In the genomic region with DNA sequence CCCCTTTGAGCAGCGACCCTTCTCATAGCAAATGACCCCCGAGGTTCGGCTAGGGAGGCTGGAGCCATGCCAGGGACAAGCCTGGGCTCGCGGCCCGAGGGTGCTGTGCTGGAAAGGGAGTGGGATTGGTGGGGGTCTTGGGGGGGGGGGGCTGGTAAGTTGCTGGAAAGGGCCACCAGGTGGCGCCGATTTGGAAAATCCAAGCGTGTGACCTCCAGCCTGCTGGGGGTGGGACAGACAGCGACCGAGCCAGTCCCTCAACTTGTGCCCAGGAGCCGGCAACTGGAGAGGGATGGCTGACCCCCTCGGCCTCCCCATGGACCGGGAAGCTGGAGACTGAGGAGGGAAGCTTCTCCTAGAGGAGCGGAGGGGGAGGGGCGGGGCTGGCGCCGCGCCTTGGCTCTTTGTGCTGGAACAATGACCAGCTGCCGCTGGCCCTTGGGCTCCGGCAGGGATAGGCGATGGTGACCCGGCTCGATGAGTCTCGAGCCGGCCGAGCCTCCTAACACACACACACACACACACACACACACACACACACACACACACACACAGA, we compare ENCODE assay signal across 8 mouse cellular contexts. TPM values are rescaled to one million over a fixed set of nuclear protein-coding genes. Genes with fewer than 3 reads are reported as not detected.
DNase-seq lines count a peak whose midpoint lies in the region; ATAC-seq lines count a peak whose summit lies in the region.
"Had no signal": no experiment of that assay in that cellular context is flagged by ENCODE, and none has a peak within 500 bp of the region (broad histone marks: within the 10 kb centered on the region; RNA-seq: fewer than 3 reads in every experiment).

No protein-coding gene starts in this region.

- peak; percentile 73 for DNase-seq in ZHBTc4 (ENCODE audit: low read depth, low spot score)
- DNase-seq in cerebellum, postnatal 25 days: peak; percentile 89 to 92
- peak; percentile 91 for DNase-seq in gastrocnemius, postnatal 14 days
- peak; percentile 92 for DNase-seq in left cerebral cortex, postnatal 4 days
- peak; percentile 47 for DNase-seq in splenic B cell, adult 2 months (ENCODE audit: low read depth, low spot score)

- peak overlapping the region; percentile 83 for H3K4me2 ChIP-seq in intestine, embryonic 15.5 days (replicated peaks)
- peak overlapping the region; percentile 74 for H3K4me2 ChIP-seq in midbrain, embryonic 12.5 days (replicated peaks)

- H3K9ac ChIP-seq in intestine, embryonic 15.5 days: peak overlapping the region; percentile 84
- H3K9ac ChIP-seq in midbrain, embryonic 12.5 days (replicated peaks): peak overlapping the region; percentile 92

- intact Hi-C loops in gastrocnemius, postnatal 14 days (cut with DNase I; ENCODE audit: low total_unique reads): no loop called here
- intact Hi-C loops in left cerebral cortex, postnatal 4 days (cut with DNase I): loop anchor here (1.0 kb wide), 1 partner anchor 14 kb away; no protein-coding TSS in a partner anchor

- peak; percentile 44 for ATAC-seq in intestine, embryonic 15.5 days
- peak; percentile 66 for ATAC-seq in midbrain, embryonic 12.5 days (ENCODE audit: low FRiP score, low read depth)

- H3K4me3 ChIP-seq in intestine, embryonic 15.5 days (replicated peaks): peak overlapping the region; percentile 63
- peak overlapping the region; percentile 76 for H3K4me3 ChIP-seq in midbrain, embryonic 12.5 days

- H3K36me3 ChIP-seq in intestine, embryonic 15.5 days: peaks cover 6% of the 10 kb centered on the region; the same call in 1 of the 2 replicates
- H3K36me3 ChIP-seq in midbrain, embryonic 12.5 days: peaks cover 11% of the 10 kb centered on the region
- no peaks in the 10 kb centered on the region for H3K36me3 ChIP-seq in splenic B cell, adult 2 months (ENCODE audit: control insufficient read depth, insufficient read depth, low read length, poor library complexity, severe bottlenecking)

- no peaks in the 10 kb centered on the region for H3K9me3 ChIP-seq in intestine, embryonic 15.5 days
- H3K9me3 ChIP-seq in midbrain, embryonic 12.5 days: no peaks in the 10 kb centered on the region

- H3K27ac ChIP-seq in intestine, embryonic 15.5 days: peak overlapping the region; percentile 99
- peak overlapping the region; percentile 97 for H3K27ac ChIP-seq in midbrain, embryonic 12.5 days (replicated peaks)

- H3K4me1 ChIP-seq in intestine, embryonic 15.5 days (replicated peaks): peaks cover 47% of the 10 kb centered on the region
- H3K4me1 ChIP-seq in midbrain, embryonic 12.5 days: peaks cover 73% of the 10 kb centered on the region

- 2% methylated on average over 24 of the region's 27 CpGs for WGBS in intestine, embryonic 15.5 days
- 0% methylated on average over 14 of the region's 27 CpGs for WGBS in midbrain, embryonic 12.5 days

- H3K27me3 ChIP-seq in intestine, embryonic 15.5 days (replicated peaks): no peaks in the 10 kb centered on the region
- peaks cover 5% of the 10 kb centered on the region; the same call in 1 of the 2 replicates for H3K27me3 ChIP-seq in midbrain, embryonic 12.5 days
- H3K27me3 ChIP-seq in splenic B cell, adult 2 months (ENCODE audit: control insufficient read depth, insufficient read depth, low read length, poor library complexity, severe bottlenecking): no peaks in the 10 kb centered on the region; the same call in 1 of the 2 replicates

RNA-seq across cellular contexts. Expression of a gene that starts 3.1 kb away (rescaled TPM):
- total RNA-seq in gastrocnemius, postnatal 14 days (2021): 10 to 100 TPM; 26.8 to 29.0 TPM
- 56.9 and 63.2 TPM in 2 replicates for polyA plus RNA-seq in intestine, embryonic 15.5 days (2015; fragmentation: Nextera tagmentation; extraction: Ambion mirVana)
- 10 to 100 TPM; 30.2 to 35.1 TPM for total RNA-seq in left cerebral cortex, postnatal 4 days (2021)
- polyA plus RNA-seq in midbrain, embryonic 12.5 days (2016; fragmentation: Nextera tagmentation; extraction: Ambion mirVana): 69.5 and 70.3 TPM in 2 replicates

RNA-seq across cellular contexts. Expression of a gene that starts 11.1 kb away (rescaled TPM):
- total RNA-seq in gastrocnemius, postnatal 14 days (2021): 10 to 100 TPM; 32.9 to 35.4 TPM
- polyA plus RNA-seq in intestine, embryonic 15.5 days (2015; fragmentation: Nextera tagmentation; extraction: Ambion mirVana): 73.8 and 76.7 TPM in 2 replicates
- total RNA-seq in left cerebral cortex, postnatal 4 days (2021): 10 to 100 TPM; 41.3 to 41.6 TPM
- polyA plus RNA-seq in midbrain, embryonic 12.5 days (2016; fragmentation: Nextera tagmentation; extraction: Ambion mirVana): 70.3 and 78.7 TPM in 2 replicates

RNA-seq across cellular contexts. Expression of a gene that starts 11.8 kb away (rescaled TPM):
- total RNA-seq in gastrocnemius, postnatal 14 days (2021): 10 to 100 TPM; 14.5 to 15.9 TPM
- 20.5 and 22.5 TPM in 2 replicates for polyA plus RNA-seq in intestine, embryonic 15.5 days (2015; fragmentation: Nextera tagmentation; extraction: Ambion mirVana)
- total RNA-seq in left cerebral cortex, postnatal 4 days (2021): 10 to 100 TPM; 16.0 to 17.3 TPM
- polyA plus RNA-seq in midbrain, embryonic 12.5 days (2016; fragmentation: Nextera tagmentation; extraction: Ambion mirVana): 24.1 and 24.5 TPM in 2 replicates

RNA-seq across cellular contexts. Expression of a gene that starts 28.2 kb away (rescaled TPM):
- total RNA-seq in gastrocnemius, postnatal 14 days (2021): 10 to 100 TPM in 1 of 2 experiments, 1 to 10 TPM in 1; 9.8 to 10.9 TPM
- 0.40 and 0.43 TPM in 2 replicates for polyA plus RNA-seq in intestine, embryonic 15.5 days (2015; fragmentation: Nextera tagmentation; extraction: Ambion mirVana)
- total RNA-seq in left cerebral cortex, postnatal 4 days (2021): 1 to 10 TPM; 8.0 to 8.2 TPM
- 0.46 and 0.84 TPM in 2 replicates for polyA plus RNA-seq in midbrain, embryonic 12.5 days (2016; fragmentation: Nextera tagmentation; extraction: Ambion mirVana)
- total RNA-seq: neutrophil, adult 5-6 weeks had no signal

RNA-seq across cellular contexts. Expression of a gene that starts 28.4 kb away (rescaled TPM):
- total RNA-seq in gastrocnemius, postnatal 14 days (2021): 1 to 10 TPM in 1 of 2 experiments, under 1 TPM in 1; 0.73 to 1.3 TPM
- 13.7 and 16.2 TPM in 2 replicates for polyA plus RNA-seq in intestine, embryonic 15.5 days (2015; fragmentation: Nextera tagmentation; extraction: Ambion mirVana)
- total RNA-seq in left cerebral cortex, postnatal 4 days (2021): 100 to 1,000 TPM; 116 to 123 TPM
- polyA plus RNA-seq in midbrain, embryonic 12.5 days (2016; fragmentation: Nextera tagmentation; extraction: Ambion mirVana): 8.8 TPM in 2 replicates
- total RNA-seq: neutrophil, adult 5-6 weeks had no signal

Comparison
In these comparisons a context has a peak if more than half of its experiments do, and no peak if none do; other contexts are left out.
1. Peak in every context shown above with its lines: DNase-seq, ATAC-seq, H3K4me3 ChIP-seq and H3K27ac ChIP-seq.